In the genomic region with DNA sequence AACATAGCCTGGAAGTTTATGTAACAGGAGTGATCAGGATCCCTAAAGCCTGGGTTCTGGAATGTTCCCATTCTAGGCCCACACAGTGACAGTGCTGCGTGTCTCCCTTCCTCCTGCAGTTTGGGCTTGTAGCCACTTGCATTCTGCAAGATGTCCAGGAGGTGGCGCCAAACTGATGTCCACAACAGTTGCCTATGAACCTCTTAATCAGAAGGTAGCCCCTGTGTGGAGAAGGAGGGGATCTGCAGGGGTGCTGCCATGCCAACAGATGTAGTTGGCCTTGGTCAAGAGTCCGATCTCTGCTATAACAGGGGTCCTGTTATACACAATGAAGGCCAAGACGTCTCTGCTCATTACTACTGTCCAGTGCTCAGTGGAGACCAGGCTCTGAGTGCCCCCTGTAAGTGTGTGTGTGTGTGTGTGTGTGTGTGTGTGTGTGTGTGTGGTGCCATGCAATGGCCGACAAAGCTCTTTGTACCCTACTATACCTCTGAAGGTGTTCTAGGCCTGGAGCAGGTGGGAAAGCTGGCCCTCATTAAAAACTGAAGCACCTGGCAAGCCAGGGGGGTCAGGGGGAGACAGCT, we compare ENCODE assay signal across 8 mouse cellular contexts. TPM values are rescaled to one million over a fixed set of nuclear protein-coding genes. Genes with fewer than 3 reads are reported as not detected.
DNase-seq lines count a peak whose midpoint lies in the region; ATAC-seq lines count a peak whose summit lies in the region.

No protein-coding gene starts in this region.

- no peak overlapping the region for H3K9ac ChIP-seq in intestine, embryonic 15.5 days
- H3K9ac ChIP-seq in midbrain, embryonic 11.5 days (ENCODE audit: low read length) = no peak overlapping the region

- no peak overlapping the region for H3K4me3 ChIP-seq in intestine, embryonic 15.5 days (replicated peaks)
- H3K4me3 ChIP-seq in midbrain, embryonic 11.5 days (ENCODE audit: low read depth, low read length) = no peak overlapping the region

- no peaks in the 10 kb centered on the region for H3K36me3 ChIP-seq in intestine, embryonic 15.5 days
- H3K36me3 ChIP-seq in midbrain, embryonic 11.5 days (ENCODE audit: control insufficient read depth, insufficient read depth, low read length) = no peaks in the 10 kb centered on the region

- ATAC-seq in activated CD4-positive, CD25-positive, alpha-beta regulatory T cell, adult 4 months = peak; percentile 72
- 0 out of 2 replicates have a peak, but pooled peaks have one; percentile 15 for ATAC-seq in intestine, embryonic 15.5 days
- peak; percentile 71 for ATAC-seq in midbrain, embryonic 11.5 days (ENCODE audit: low FRiP score)

- DNase-seq in cerebellum, postnatal 36 days = peak; percentile 93 to 97
- peak; percentile 89 to 90 for DNase-seq in gastrocnemius, adult 8-10 months (ENCODE audit: low spot score in 2 of 2)
- peak; percentile 96 to 98 for DNase-seq in left cerebral cortex, postnatal 14 days (ENCODE audit: low spot score in 2 of 2)
- DNase-seq in midbrain, embryonic 11.5 days (ENCODE audit: low spot score, missing footprints) = peak; percentile 99
- DNase-seq in right cerebral cortex, postnatal 4 days = peak; percentile 87
- peak; percentile 79 to 89 for DNase-seq in urinary bladder, postnatal 4 days (ENCODE audit: low spot score in 2 of 2)

- intact Hi-C loops in left cerebral cortex, postnatal 14 days (cut with DNase I) = loop anchor here (2.0 to 5.0 kb wide), 4 partner anchors 44 to 185 kb away; partner anchors contain the start of gene Mical2

- peaks cover 19% of the 10 kb centered on the region for H3K4me1 ChIP-seq in intestine, embryonic 15.5 days (replicated peaks)
- H3K4me1 ChIP-seq in midbrain, embryonic 11.5 days (ENCODE audit: control insufficient read depth, insufficient read depth, low read length) = no peaks in the 10 kb centered on the region

- WGBS in intestine, embryonic 15.5 days = 40% methylated on average over 5 of the region's 5 CpGs
- 35% methylated on average over 5 of the region's 5 CpGs for WGBS in midbrain, embryonic 11.5 days

- no peak overlapping the region for H3K4me2 ChIP-seq in intestine, embryonic 15.5 days (replicated peaks)
- H3K4me2 ChIP-seq in midbrain, embryonic 11.5 days = no peak overlapping the region

- no peak overlapping the region for H3K27ac ChIP-seq in intestine, embryonic 15.5 days
- H3K27ac ChIP-seq in midbrain, embryonic 11.5 days (ENCODE audit: low read depth, low read length) = no peak overlapping the region

- H3K9me3 ChIP-seq in intestine, embryonic 15.5 days = no peaks in the 10 kb centered on the region
- no peaks in the 10 kb centered on the region for H3K9me3 ChIP-seq in midbrain, embryonic 11.5 days (ENCODE audit: control insufficient read depth, low read length)

- no peaks in the 10 kb centered on the region for H3K27me3 ChIP-seq in intestine, embryonic 15.5 days (replicated peaks)
- no peaks in the 10 kb centered on the region for H3K27me3 ChIP-seq in midbrain, embryonic 11.5 days (ENCODE audit: control insufficient read depth, insufficient read depth, low read length)

RNA-seq across cellular contexts. Expression of gene Dkk3, which starts 24.5 kb away (rescaled TPM):
- under 1 TPM; 0.42 to 0.54 TPM for polyA plus RNA-seq in activated CD4-positive, CD25-positive, alpha-beta regulatory T cell, adult 4 months (2017; shearing (Covaris generic))
- total RNA-seq in gastrocnemius, adult 8-10 months (2022) = 10 to 100 TPM in 2 of 4 experiments, 1 to 10 TPM in 2; 4.8 to 19.6 (median 8.7) TPM
- 26.0 and 27.1 TPM in 2 replicates for polyA plus RNA-seq in intestine, embryonic 15.5 days (2015; fragmentation: Nextera tagmentation; extraction: Ambion mirVana)
- total RNA-seq in left cerebral cortex, postnatal 14 days (2021) = 100 to 1,000 TPM in 1 of 2 experiments, 10 to 100 TPM in 1; 97.1 to 119 TPM
- polyA plus RNA-seq in midbrain, embryonic 11.5 days (2014; fragmentation: Nextera tagmentation; extraction: Ambion mirVana) = 13.9 and 14.0 TPM in 2 replicates

RNA-seq across cellular contexts. Expression of gene Mical2, which starts 42.3 kb away (rescaled TPM):
- polyA plus RNA-seq in activated CD4-positive, CD25-positive, alpha-beta regulatory T cell, adult 4 months (2017; shearing (Covaris generic)) = 1 to 10 TPM; 1.2 to 3.0 TPM
- total RNA-seq in gastrocnemius, adult 8-10 months (2022) = 100 to 1,000 TPM; 172 to 236 (median 206) TPM
- polyA plus RNA-seq in intestine, embryonic 15.5 days (2015; fragmentation: Nextera tagmentation; extraction: Ambion mirVana) = 18.6 and 19.4 TPM in 2 replicates
- 100 to 1,000 TPM; 497 to 557 TPM for total RNA-seq in left cerebral cortex, postnatal 14 days (2021)
- 1.2 and 1.5 TPM in 2 replicates for polyA plus RNA-seq in midbrain, embryonic 11.5 days (2014; fragmentation: Nextera tagmentation; extraction: Ambion mirVana)

Comparison
In these comparisons a context has a peak if more than half of its experiments do, and no peak if none do; other contexts are left out.
1. ATAC-seq: peak in every context shown above with its lines; median percentile 72 in activated CD4-positive, CD25-positive, alpha-beta regulatory T cell, adult 4 months; 71 in midbrain, embryonic 11.5 days; 15 in intestine, embryonic 15.5 days.